Mouse (Mus musculus): ENCODE results near the gene Fiz1. TPM values are rescaled to one million over a fixed set of nuclear protein-coding genes. Genes with fewer than 3 reads are reported as not detected.

The Fiz1 gene
- total RNA-seq, 4 experiments from 2014 or later: 21.3 to 23.5 (median 23.2) TPM

Other genes with a start within 250 kb of the Fiz1 start
- not detected for gene Fam71e2, start 243.4 kb downstream of the Fiz1 start, total RNA-seq (2022)
- under 1 TPM; 0.26 to 0.70 (median 0.39) TPM for gene Il11, start 231.8 kb downstream of the Fiz1 start, total RNA-seq (2022)
- not detected for gene Tmem190, start 231.8 kb downstream of the Fiz1 start, total RNA-seq (2022)
- 1 to 10 TPM; 3.0 to 4.2 (median 3.1) TPM for gene Tmem238, start 225.0 kb downstream of the Fiz1 start, total RNA-seq (2022)
- 100 to 1,000 TPM; 329 to 537 (median 413) TPM for gene Rpl28, start 221.8 kb downstream of the Fiz1 start, total RNA-seq (2022)
- 100 to 1,000 TPM; 103 to 130 (median 112) TPM for gene Ube2s, start 202.1 kb downstream of the Fiz1 start, total RNA-seq (2022)
- 100 to 1,000 TPM; 105 to 117 (median 110) TPM for gene Shisa7, start 170.0 kb downstream of the Fiz1 start, total RNA-seq (2022)
- gene Isoc2b, start 144.4 kb downstream of the Fiz1 start, total RNA-seq (2022): 1 to 10 TPM; 8.3 to 10.0 (median 9.1) TPM
- gene Isoc2a, start 137.5 kb downstream of the Fiz1 start, total RNA-seq (2022): 10 to 100 TPM; 16.1 to 17.7 (median 17.1) TPM
- under 1 TPM in 3 of 4 experiments, not detected in 1; 0.48 to 0.65 (median 0.51) TPM for gene Gm36210, start 108.2 kb downstream of the Fiz1 start, total RNA-seq (2022)
- 10 to 100 TPM; 14.7 to 16.8 (median 15.5) TPM for gene Zfp628, start 99.5 kb downstream of the Fiz1 start, total RNA-seq (2022)
- gene Nat14, start 92.7 kb downstream of the Fiz1 start, total RNA-seq (2022): 100 to 1,000 TPM in 1 of 4 experiments, 10 to 100 TPM in 3; 94.7 to 100 (median 95.8) TPM
- 1 to 10 TPM; 2.1 to 3.5 (median 2.6) TPM for gene Ssc5d, start 88.9 kb downstream of the Fiz1 start, total RNA-seq (2022)
- under 1 TPM; 0.16 to 0.68 (median 0.26) TPM for gene Sbk2, start 50.3 kb downstream of the Fiz1 start, total RNA-seq (2022)
- 1 to 10 TPM in 3 of 4 experiments, under 1 TPM in 1; 0.88 to 1.3 (median 1.1) TPM for gene Sbk3, start 43.5 kb downstream of the Fiz1 start, total RNA-seq (2022)
- gene Zfp579, start 18.5 kb downstream of the Fiz1 start, total RNA-seq (2022): 10 to 100 TPM; 23.3 to 31.7 (median 25.0) TPM
- gene Zfp524, start 282 bp downstream of the Fiz1 start, total RNA-seq (2022): 1 to 10 TPM; 6.3 to 7.8 (median 6.5) TPM
- not detected for gene Gm44973, start 799 bp upstream of the Fiz1 start, total RNA-seq (2022)
- gene Zfp865, start 5.7 kb upstream of the Fiz1 start, total RNA-seq (2022): 10 to 100 TPM; 33.5 to 38.8 (median 35.8) TPM
- gene Ccdc106, start 5.9 kb upstream of the Fiz1 start, total RNA-seq (2022): 10 to 100 TPM; 55.7 to 63.0 (median 59.8) TPM
- 1 to 10 TPM in 1 of 4 experiments, not detected in 3; 1.5 TPM for gene 4632433K11Rik, start 19.4 kb upstream of the Fiz1 start, total RNA-seq (2022)
- 1 to 10 TPM; 5.4 to 6.0 (median 5.7) TPM for gene Zfp784, start 23.7 kb upstream of the Fiz1 start, total RNA-seq (2022)
- 10 to 100 TPM; 25.2 to 31.7 (median 27.2) TPM for gene Zfp580, start 36.8 kb upstream of the Fiz1 start, total RNA-seq (2022)
- 100 to 1,000 TPM; 159 to 182 (median 174) TPM for gene U2af2, start 47.4 kb upstream of the Fiz1 start, total RNA-seq (2022)
- 100 to 1,000 TPM; 395 to 439 (median 410) TPM for gene Epn1, start 65.5 kb upstream of the Fiz1 start, total RNA-seq (2022)
- gene Rfpl4, start 102.3 kb upstream of the Fiz1 start, total RNA-seq (2022): not detected
- gene Rasl2-9, start 111.3 kb upstream of the Fiz1 start, total RNA-seq (2022): under 1 TPM in 3 of 4 experiments, not detected in 1; 0.34 to 0.51 (median 0.36) TPM
- not detected for gene Vmn1r55, start 135.0 kb upstream of the Fiz1 start, total RNA-seq (2022)
- gene Vmn1r56, start 182.1 kb upstream of the Fiz1 start, total RNA-seq (2022): not detected
- gene Vmn1r57, start 203.8 kb upstream of the Fiz1 start, total RNA-seq (2022): not detected